Mouse (Mus musculus) stomach, postnatal 0 days (tissue): Measurements from ENCODE around the gene Epha4. TPM values are rescaled to one million over a fixed set of nuclear protein-coding genes. Genes with fewer than 3 reads are reported as not detected.
A peak's percentile ranks its signal among the peaks of the same experiment; 100 is the strongest.

Source experiments
- ATAC-seq: fragments of 200-750 bp; cut with Nextera tagmentation; 2 replicates; pipeline ENCODE4 v1.8.0; 2017; ENCODE audit not compliant: low FRiP score, low TSS enrichment
- DNase-seq: peaks from one replicate; pipeline ENCODE4 v3.0.0-alpha.2; 2016; ENCODE audit warnings: low spot score
- H3K27ac ChIP-seq: fragments of 300-500 bp; sonication (generic); replicated peaks from 2 replicates; pipeline ENCODE4 v1.5.1; 2014; ENCODE audit warnings: mild to moderate bottlenecking, control low read depth
- H3K27me3 ChIP-seq: fragments of 300-500 bp; sonication (generic); 2 replicates; pipeline ENCODE4 v1.6.1; 2014; ENCODE audit warnings: low read length; ENCODE audit not compliant: control insufficient read depth, insufficient read depth
- H3K36me3 ChIP-seq: fragments of 300-500 bp; sonication (generic); 2 replicates; pipeline ENCODE4 v1.6.1; 2014; ENCODE audit warnings: low read length, mixed read lengths; ENCODE audit not compliant: control insufficient read depth, insufficient read depth
- H3K4me1 ChIP-seq: fragments of 300-500 bp; sonication (generic); replicated peaks from 2 replicates; pipeline ENCODE4 v1.6.1; 2014; ENCODE audit warnings: antibody characterized with exemption; ENCODE audit not compliant: control insufficient read depth, insufficient read depth
- H3K4me2 ChIP-seq: fragments of 300-500 bp; sonication (generic); replicated peaks from 2 replicates; pipeline ENCODE4 v1.6.1; 2014; ENCODE audit warnings: low read depth, mild to moderate bottlenecking, control low read depth, moderate library complexity
- H3K4me3 ChIP-seq: fragments of 300-500 bp; sonication (generic); 2 replicates; pipeline ENCODE4 v1.5.1; 2014; ENCODE audit warnings: low read depth, low read length, control low read depth
- H3K9ac ChIP-seq: fragments of 300-500 bp; sonication (generic); 2 replicates; pipeline ENCODE4 v1.6.1; 2014; ENCODE audit warnings: mild to moderate bottlenecking, low read length, control low read depth, mixed read lengths
- H3K9me3 ChIP-seq: fragments of 300-500 bp; sonication (generic); 2 replicates; pipeline ENCODE4 v1.6.1; 2016; ENCODE audit warnings: low read length; ENCODE audit not compliant: control insufficient read depth
- CTCF ChIP-seq: IDR thresholded peaks from 2 replicates; pipeline ENCODE4 v1.5.1; 2016; ENCODE audit warnings: antibody characterized with exemption, low read depth, mild to moderate bottlenecking, moderate library complexity
- EP300 ChIP-seq: optimal IDR thresholded peaks from 2 replicates; pipeline ENCODE3; 2016; ENCODE audit warnings: antibody characterized with exemption
- WGBS: fragments of 180-500 bp; shearing (Covaris S2); extraction: QIAGEN DNeasy Blood & Tissue Kit; methylation state at CpG from one replicate; pipeline ENCODE4 v1.1.7; 2014; 5-methylcytosine and 5-hydroxymethylcytosine counted together
- polyA plus RNA-seq: library from polyadenylated mRNA; unstranded; fragments of >200 nt; fragmentation: Nextera tagmentation; extraction: Ambion mirVana; gene quantifications from 2 replicates; pipeline ENCODE4 v1.2.1, GENCODE M21; 2015

The Epha4 gene
- polyA plus RNA-seq, 1 experiment from 2014 or later, result 5.4 TPM

DNA sequence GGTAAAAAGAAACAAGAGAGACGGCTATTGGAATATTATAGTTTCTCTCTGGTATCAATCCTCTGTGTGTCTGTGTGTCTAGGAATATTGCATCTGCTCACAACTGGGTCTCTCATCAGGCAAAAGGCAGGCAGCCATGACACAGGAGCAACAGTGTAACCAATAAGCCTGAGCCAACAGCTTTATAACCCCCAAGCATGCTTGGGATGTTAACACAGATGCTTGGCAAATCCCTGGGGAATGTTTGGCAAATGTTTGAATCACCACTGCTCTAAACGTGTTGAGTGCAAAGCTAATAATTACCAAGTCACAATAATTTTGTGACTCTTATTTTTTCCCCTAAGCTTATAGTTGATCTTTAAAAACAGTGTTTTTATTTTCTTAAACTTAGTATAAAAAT lies 8.5 kb upstream of the Epha4 start:
- H3K4me3 ChIP-seq, result no peak overlapping the region
- DNase-seq (no peak), ATAC-seq (no peak)
- TF ChIP-seq EP300 (no peak), CTCF (no peak)
- no peaks in the 10 kb centered on the region for H3K27me3 ChIP-seq
- no peak overlapping the region for H3K27ac ChIP-seq
- WGBS, result 50% methylated on average over 2 of the region's 2 CpGs
- H3K4me2 ChIP-seq, result no peak overlapping the region
- H3K9me3 ChIP-seq, result no peaks in the 10 kb centered on the region
- H3K4me1 ChIP-seq, result no peaks in the 10 kb centered on the region
- no peaks in the 10 kb centered on the region for H3K36me3 ChIP-seq
- no peak overlapping the region for H3K9ac ChIP-seq

DNA sequence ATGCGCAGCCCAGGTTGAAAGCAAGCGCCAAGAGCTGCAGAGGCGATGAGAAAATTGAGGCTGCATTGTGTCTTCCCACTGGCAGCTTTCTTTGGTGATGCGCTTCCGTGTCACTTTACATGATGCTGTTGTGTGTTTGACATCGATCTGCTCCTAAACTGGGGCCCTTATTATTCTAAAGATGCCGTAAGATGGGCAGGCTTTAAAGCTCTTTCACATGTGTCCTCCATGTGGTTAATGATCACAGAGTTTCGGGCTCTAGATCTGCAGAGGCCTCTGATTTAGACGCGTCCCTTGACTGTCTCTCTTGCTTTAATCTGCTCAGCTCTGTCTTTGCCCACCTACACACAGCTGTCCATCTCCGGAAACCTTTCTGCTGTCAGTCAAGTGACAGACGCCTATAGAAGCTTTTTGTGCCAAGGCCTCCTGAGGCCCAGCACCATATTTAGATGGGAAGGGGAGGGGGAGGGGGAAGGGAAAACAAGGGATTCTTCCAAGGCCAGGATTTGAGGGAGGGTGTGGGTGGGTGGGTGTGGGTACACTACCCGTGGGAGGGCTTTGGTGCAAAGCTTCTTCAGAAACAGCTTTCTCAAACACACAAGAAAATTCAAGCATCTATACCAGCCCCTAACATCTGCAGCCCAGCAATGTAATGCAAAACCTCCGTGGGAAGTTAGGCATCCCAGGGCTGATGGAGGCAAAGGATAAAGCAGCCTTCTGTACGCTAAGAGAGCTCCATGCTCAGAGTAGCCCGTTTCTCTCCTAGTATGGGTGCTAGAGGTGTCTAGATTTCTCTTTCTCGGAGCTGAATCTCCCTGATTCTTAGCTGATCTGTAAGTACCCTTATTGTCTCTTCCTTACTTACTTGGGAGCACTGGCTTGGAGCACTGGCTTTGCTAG lies 7.0 kb upstream of the Epha4 start:
- Histone ChIP-seq H3K27ac (no peak overlapping the region), H3K4me3 (no peak overlapping the region), H3K4me1 (no peaks in the 10 kb centered on the region), H3K4me2 (no peak overlapping the region), H3K27me3 (no peaks in the 10 kb centered on the region), H3K9ac (no peak overlapping the region), H3K9me3 (no peaks in the 10 kb centered on the region), H3K36me3 (no peaks in the 10 kb centered on the region)
- no peak for DNase-seq
- WGBS, result 46% methylated on average over 17 of the region's 17 CpGs
- no peak for TF ChIP-seq EP300
- TF ChIP-seq CTCF, result no peak
- no peak for ATAC-seq

DNA sequence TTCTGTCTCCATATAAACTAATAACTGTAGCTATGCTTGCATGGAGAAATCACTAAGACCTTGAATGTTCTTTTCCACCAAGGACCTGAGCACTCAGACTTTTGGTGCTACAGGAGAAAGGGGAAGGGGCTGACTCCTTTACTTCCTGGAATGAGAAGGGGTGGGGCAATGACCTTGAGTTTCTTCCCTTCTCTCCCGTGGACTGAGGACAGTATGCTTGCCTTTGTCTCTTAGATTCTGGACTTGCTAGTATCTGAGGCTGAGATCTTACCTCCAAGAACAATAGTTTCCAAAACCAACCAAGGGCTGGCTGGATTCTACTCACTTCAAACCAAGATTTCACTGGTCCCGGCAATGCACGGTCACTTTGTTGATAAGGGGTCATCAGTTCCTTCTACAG lies 3.8 kb upstream of the Epha4 start:
- ATAC-seq (no peak), DNase-seq (no peak)
- H3K4me2 ChIP-seq, result no peak overlapping the region

DNA sequence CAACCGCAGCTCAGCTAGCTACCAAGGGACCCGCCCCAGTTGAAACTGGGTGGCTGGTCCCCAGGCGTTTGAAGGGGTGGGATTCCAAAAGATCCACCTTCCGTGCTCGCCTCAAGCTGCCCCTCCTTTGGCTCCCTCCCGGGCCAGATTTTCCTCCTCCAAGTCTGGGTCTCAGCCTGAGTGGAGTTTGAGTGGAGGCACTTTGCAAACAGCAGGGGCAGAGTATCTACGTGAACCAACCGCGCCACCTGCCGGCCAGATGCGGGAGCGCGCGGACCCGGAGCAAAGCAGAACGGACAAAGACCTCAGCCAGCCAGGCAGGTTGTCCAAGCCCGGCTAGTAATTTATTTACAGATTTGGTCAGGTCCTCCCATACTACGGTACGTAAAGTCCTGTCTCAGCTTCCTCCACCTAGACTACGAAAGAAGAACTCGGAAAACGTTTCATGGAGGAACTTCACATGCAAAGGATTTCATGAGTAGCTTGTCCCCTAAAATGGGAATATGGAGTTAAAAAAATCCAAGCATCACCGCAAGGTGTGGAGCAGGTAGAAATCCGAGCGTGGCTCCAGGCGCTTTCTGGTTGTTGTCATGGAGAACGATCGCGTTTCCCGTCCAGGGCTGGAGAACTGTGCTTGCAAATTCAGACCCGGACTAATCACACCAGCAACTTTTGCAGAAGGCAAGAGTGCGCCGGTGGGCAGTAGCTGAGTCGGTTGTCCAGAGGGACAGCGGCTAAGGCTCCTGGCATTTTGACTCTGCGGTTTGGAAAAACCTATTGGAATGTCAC lies 1.5 kb upstream of the Epha4 start:
- Histone ChIP-seq H3K9me3 (no peaks in the 10 kb centered on the region), H3K4me1 (0 out of 2 replicates have a peak, but pooled peaks cover 3% of the 10 kb centered on the region), H3K36me3 (no peaks in the 10 kb centered on the region), H3K27ac (no peak overlapping the region), H3K4me2 (peak overlapping the region; percentile 91), H3K27me3 (no peaks in the 10 kb centered on the region), H3K4me3 (peak overlapping the region; percentile 59), H3K9ac (no peak overlapping the region)
- peak; percentile 68 for ATAC-seq
- under 1% methylated on average over 36 of the region's 36 CpGs for WGBS
- peak; percentile 93 for DNase-seq
- TF ChIP-seq EP300 (no peak), CTCF (peak; percentile 98)

More for the DNA sequence above, 3.8 kb upstream of the Epha4 start:
- Histone ChIP-seq H3K4me1 (0 out of 2 replicates have a peak, but pooled peaks cover 3% of the 10 kb centered on the region), H3K9ac (no peak overlapping the region), H3K27ac (no peak overlapping the region), H3K36me3 (no peaks in the 10 kb centered on the region), H3K9me3 (no peaks in the 10 kb centered on the region), H3K27me3 (no peaks in the 10 kb centered on the region), H3K4me3 (no peak overlapping the region)
- 80% methylated on average over 3 of the region's 3 CpGs for WGBS
- no peak for TF ChIP-seq EP300
- no peak for TF ChIP-seq CTCF

DNA sequence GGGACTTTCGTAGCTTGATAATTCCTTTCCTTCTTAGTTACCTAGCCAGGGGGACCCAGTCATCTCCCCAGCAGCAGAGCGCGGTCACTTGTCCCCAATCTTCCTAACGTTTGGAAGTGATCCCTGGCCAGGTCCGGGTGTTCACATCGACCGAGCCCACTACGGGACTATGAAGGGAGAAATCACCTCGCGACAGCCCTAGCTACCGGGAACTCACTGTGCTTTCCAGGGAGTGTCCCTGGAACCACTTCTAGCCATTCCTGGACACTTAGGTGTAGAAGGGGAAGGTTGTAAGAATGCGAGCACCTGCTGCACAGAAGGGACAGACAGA lies 728 bp upstream of the Epha4 start:
- H3K36me3 ChIP-seq, result no peaks in the 10 kb centered on the region
- no peaks in the 10 kb centered on the region for H3K27me3 ChIP-seq
- 0% methylated on average over 12 of the region's 12 CpGs for WGBS
- H3K27ac ChIP-seq, result no peak overlapping the region
- H3K4me2 ChIP-seq, result peak overlapping the region; percentile 91
- DNase-seq (peak; percentile 47), ATAC-seq (no peak)
- H3K9ac ChIP-seq, result peak overlapping the region; percentile 47; the same call in 1 of the 2 replicates
- TF ChIP-seq EP300 (no peak), CTCF (no peak)
- peak overlapping the region; percentile 59 for H3K4me3 ChIP-seq
- H3K9me3 ChIP-seq, result no peaks in the 10 kb centered on the region
- H3K4me1 ChIP-seq, result 0 out of 2 replicates have a peak, but pooled peaks cover 3% of the 10 kb centered on the region
